Mouse (Mus musculus) small intestine, adult 2 months (tissue): Measurements from ENCODE around the gene Tctex1d4. TPM values are rescaled to one million over a fixed set of nuclear protein-coding genes. Genes with fewer than 3 reads are reported as not detected.

Source experiments
- H3K27ac ChIP-seq: fragments of 200-500 bp; 2 replicates; pipeline ENCODE4 v1.5.1; 2012; ENCODE audit warnings: low read depth, low read length, control low read depth, inconsistent platforms; ENCODE audit not compliant: insufficient read depth
- H3K27me3 ChIP-seq: fragments of 200-500 bp; 2 replicates; pipeline ENCODE4 v1.6.1; 2012; ENCODE audit warnings: mild to moderate bottlenecking, moderate library complexity, low read length, inconsistent platforms; ENCODE audit not compliant: control insufficient read depth, insufficient read depth
- H3K36me3 ChIP-seq: fragments of 200-500 bp; 2 replicates; pipeline ENCODE4 v1.6.1; 2012; ENCODE audit warnings: mild to moderate bottlenecking, low read length, control low read depth, inconsistent platforms; ENCODE audit not compliant: control insufficient read depth, insufficient read depth
- H3K4me1 ChIP-seq: fragments of 200-500 bp; 2 replicates; pipeline ENCODE4 v1.6.1; 2012; ENCODE audit warnings: low read length, inconsistent platforms, mixed read lengths; ENCODE audit not compliant: control insufficient read depth, insufficient read depth, insufficient read length
- H3K4me3 ChIP-seq: fragments of 200-500 bp; 2 replicates; pipeline ENCODE4 v1.5.1; 2012; ENCODE audit warnings: low read depth, mild to moderate bottlenecking, control low read depth, inconsistent platforms, low read length, moderate library complexity
- CTCF ChIP-seq: fragments of 200-500 bp; IDR thresholded peaks from 2 replicates; pipeline ENCODE4 v1.5.1; 2012; ENCODE audit warnings: low read depth, mild to moderate bottlenecking, control low read depth, inconsistent platforms, low read length, moderate library complexity, mixed read lengths; ENCODE audit not compliant: insufficient replicate concordance, insufficient read length; ENCODE audit errors: extremely low read depth
- POLR2A ChIP-seq: fragments of 200-500 bp; IDR thresholded peaks from 2 replicates; pipeline ENCODE4 v1.6.1; 2012; ENCODE audit warnings: low read depth, mild to moderate bottlenecking, control low read depth, inconsistent platforms, low read length, moderate library complexity
- WGBS: fragments of 180-500 bp; shearing (Covaris S2); methylation state at CpG from one replicate; pipeline ENCODE4 v1.1.7; 2018; 5-methylcytosine and 5-hydroxymethylcytosine counted together
- polyA plus RNA-seq: library from polyadenylated mRNA; depleted of rRNA; stranded (reverse); fragments of >200 nt; gene quantifications from 2 replicates; pipeline ENCODE4 v1.2.3, GENCODE M21; 2012

The Tctex1d4 gene
- polyA plus RNA-seq, 1 experiment = 0.62 TPM

DNA sequence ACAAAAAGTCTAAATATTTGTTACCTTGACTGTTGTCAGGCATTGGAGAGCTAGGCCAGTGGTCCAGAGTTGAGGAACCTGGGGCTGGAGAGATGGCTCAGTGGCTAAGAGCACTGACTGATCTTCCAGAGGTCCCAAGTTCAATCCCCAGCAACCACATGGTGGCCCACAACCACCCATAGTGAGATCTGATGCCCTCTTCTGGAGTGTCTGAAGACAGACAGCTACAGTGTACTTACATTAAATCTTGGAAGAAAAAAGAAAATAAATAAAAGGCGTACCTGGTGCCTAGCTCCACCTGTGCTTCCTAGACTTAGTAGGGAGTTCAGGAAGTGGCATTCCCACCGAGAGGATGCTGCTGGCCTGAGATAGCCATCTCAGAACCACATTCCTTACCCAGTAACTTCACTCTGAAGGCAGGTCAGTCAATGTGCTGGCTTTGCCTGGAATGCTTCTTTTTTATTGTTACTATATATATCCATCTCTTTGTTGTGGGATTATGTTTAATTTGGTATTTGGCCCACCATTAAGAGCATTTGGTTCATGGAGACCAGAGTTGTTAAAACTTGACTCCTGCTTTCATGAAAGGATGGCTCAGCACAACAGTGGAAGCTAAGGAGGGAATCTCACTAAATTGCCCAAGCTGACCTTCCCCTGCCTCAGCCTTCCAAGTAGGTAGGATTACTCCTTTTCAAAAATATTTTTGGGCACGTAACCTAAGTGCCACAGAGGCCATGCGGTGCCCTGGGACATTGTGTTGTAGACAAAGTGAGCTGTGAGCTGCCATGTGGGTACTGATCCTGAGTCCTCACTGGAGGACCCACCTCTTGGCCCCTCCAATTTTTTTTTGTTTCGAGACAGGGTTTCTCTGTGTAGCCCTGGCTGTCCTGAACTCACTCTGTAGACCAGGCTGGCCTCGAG is 23.0 kb downstream of the Tctex1d4 start:
- Histone ChIP-seq H3K27me3 (no peaks in the 10 kb centered on the region), H3K4me1 (no peaks in the 10 kb centered on the region), H3K36me3 (peaks cover 37% of the 10 kb centered on the region), H3K4me3 (no peak overlapping the region), H3K27ac (no peak overlapping the region)
- 72% methylated on average over 6 of the region's 6 CpGs for WGBS
- TF ChIP-seq POLR2A = no peak
- no peak for TF ChIP-seq CTCF

DNA sequence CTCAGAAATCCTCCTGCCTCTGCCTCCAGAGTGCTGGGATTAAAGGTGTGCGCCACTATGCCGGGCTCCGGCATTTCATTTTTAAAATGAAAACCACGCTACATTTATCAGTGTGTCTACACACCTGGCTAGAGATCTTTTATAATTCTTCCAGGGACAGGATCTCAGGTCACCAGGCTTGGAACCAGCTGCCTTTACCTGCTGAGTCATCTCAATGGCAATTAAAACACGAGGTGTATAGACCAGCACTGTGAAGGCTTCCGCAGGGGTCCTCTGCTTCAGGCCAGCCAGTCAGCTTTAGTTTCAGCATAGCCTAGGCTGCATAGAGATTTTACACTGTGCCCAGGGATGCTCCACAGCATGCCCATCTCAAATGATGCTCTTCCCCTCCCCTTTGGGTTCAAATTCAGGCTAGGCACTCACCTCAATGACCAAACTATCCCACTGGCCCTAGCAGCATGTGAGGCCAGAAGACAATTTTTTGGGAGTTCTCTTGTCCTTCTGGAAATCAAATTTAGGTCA is 23.7 kb downstream of the Tctex1d4 start:
- TF ChIP-seq POLR2A (no peak), CTCF (no peak)
- H3K27me3 ChIP-seq = no peaks in the 10 kb centered on the region
- H3K27ac ChIP-seq = no peak overlapping the region
- H3K4me3 ChIP-seq = no peak overlapping the region
- no peaks in the 10 kb centered on the region for H3K4me1 ChIP-seq
- peaks cover 40% of the 10 kb centered on the region for H3K36me3 ChIP-seq
- 76% methylated on average over 6 of the region's 6 CpGs for WGBS

DNA sequence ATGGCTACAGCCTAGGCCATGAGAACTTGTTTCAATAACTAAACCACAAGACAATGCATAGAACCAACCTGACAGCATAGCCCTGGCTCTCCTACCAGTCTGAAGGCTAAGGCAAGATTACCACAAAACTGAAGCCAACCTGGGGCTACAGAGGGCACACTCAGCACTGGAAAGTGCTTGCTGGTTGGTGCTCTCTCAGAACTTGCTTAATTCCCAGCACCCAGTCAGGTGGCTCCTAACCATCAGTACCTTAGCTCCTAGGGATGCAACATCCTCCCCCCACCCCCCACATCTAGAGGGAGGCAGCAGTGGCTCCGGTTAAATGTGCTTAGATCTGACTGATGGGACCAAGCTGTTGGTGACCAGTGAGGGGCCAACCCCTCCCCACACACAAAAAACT is 24.8 kb downstream of the Tctex1d4 start:
- 63% methylated on average over 1 of the region's 1 CpGs for WGBS
- Histone ChIP-seq H3K27ac (no peak overlapping the region), H3K4me1 (no peaks in the 10 kb centered on the region), H3K4me3 (no peak overlapping the region), H3K36me3 (peaks cover 40% of the 10 kb centered on the region), H3K27me3 (no peaks in the 10 kb centered on the region)
- no peak for TF ChIP-seq POLR2A
- no peak for TF ChIP-seq CTCF

DNA sequence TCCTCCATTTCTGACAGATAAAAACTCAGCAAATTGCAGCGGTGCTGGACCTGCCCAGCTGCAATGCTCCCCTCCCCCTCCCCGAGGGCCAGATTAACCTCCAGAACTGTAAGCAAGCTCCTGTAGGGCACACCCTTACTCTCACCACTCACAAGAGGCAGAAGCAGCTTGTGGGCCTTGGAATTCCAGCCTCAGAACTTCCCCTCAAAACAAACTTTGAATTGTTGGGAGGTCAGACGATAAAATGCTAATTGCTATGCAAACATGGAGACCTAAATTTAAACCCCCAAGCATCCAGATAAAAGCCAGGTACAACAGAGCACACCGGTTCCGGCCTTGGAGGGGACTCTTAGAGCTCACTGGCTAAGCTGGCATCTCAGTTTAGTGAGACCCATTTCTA is 26.1 kb downstream of the Tctex1d4 start:
- H3K4me1 ChIP-seq = no peaks in the 10 kb centered on the region
- H3K36me3 ChIP-seq = peaks cover 40% of the 10 kb centered on the region
- no peaks in the 10 kb centered on the region for H3K27me3 ChIP-seq
- no peak overlapping the region for H3K27ac ChIP-seq
- WGBS = 31% methylated on average over 5 of the region's 5 CpGs
- TF ChIP-seq CTCF = no peak
- no peak for TF ChIP-seq POLR2A
- H3K4me3 ChIP-seq = no peak overlapping the region

DNA sequence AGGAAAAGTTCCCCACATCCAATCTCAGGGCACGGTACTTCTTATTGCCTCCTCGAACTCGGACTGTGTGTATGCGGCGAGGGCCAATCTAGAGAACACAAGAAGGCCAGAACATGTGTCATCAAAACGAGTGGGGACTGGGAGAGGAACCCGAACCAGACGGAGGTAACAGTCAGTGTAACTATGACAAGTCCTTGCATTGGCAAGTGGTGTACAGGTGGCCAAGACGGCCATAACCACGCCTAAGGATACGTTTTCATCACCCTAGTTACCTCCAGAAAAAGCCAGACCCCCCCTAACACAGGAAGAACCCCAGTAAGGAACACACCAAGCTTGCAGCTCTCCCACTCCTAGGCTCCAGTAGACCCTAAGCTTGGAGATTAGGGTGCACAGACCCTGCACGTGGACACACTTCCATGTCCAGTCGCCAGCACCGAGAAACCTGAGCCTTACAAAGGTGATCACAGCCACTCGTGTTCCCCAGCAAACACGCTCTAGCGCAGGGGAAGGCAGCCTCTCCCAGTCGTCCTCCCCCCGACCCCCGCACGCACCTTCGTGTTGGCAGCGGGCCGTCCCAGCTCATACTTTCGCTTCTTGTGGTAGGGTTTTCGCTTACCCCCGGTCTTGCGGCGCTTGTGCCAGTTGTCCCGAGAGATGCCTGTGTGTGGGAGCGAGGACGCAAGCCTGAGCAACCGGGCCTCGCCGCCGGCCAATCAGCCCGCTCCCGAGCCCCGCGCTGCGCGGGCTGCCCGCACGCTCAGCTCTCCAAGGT is 28.6 kb downstream of the Tctex1d4 start:
- peak overlapping the region; percentile 77 for H3K4me3 ChIP-seq
- no peaks in the 10 kb centered on the region for H3K27me3 ChIP-seq
- H3K36me3 ChIP-seq = peaks cover 42% of the 10 kb centered on the region
- H3K4me1 ChIP-seq = no peaks in the 10 kb centered on the region
- TF ChIP-seq CTCF = no peak
- TF ChIP-seq POLR2A = no peak
- under 1% methylated on average over 44 of the region's 44 CpGs for WGBS
- H3K27ac ChIP-seq = peak overlapping the region; percentile 55

DNA sequence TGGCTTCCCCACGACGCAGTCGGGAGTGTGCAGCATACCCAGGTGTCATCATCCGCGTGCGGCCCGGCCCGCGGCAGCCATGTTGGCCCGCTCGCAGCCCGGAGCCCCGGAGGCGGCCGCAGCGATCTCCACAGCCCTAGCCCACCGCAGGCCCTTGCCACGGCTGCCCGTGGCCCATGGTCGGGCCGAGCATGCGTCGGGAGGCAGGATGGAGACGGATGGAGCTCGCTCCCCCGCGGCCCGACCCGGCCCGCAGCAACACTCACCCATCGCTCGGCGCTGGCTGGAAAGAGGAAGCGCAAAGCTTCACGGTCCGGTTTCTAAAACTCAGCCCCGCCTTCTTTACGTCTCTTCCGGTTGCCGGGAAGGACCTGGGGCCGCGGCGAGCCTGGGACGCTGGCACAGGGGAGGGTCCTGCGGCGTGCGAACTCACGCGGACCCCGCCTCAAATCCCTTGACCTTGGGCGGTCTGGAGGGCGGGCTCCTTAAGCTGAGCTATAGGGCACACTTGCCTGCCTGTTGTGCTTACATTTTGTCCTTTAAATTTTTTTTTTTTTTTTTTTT is 29.3 kb downstream of the Tctex1d4 start, which contains the start of gene Rps8:
Rps8 (minus strand) TSS at position 452 of the 564 bp plus-strand sequence.
- no peaks in the 10 kb centered on the region for H3K27me3 ChIP-seq
- peak within 1 kb of the TSS; percentile 77 for H3K4me3 ChIP-seq
- H3K4me1 ChIP-seq = no peaks in the 10 kb centered on the region
- TF ChIP-seq POLR2A (peak; percentile 90), CTCF (no peak)
- under 1% methylated on average over 52 of the region's 52 CpGs for WGBS
- H3K36me3 ChIP-seq = peaks cover 36% of the 10 kb centered on the region
- H3K27ac ChIP-seq = peak within 1 kb of the TSS; percentile 55

DNA sequence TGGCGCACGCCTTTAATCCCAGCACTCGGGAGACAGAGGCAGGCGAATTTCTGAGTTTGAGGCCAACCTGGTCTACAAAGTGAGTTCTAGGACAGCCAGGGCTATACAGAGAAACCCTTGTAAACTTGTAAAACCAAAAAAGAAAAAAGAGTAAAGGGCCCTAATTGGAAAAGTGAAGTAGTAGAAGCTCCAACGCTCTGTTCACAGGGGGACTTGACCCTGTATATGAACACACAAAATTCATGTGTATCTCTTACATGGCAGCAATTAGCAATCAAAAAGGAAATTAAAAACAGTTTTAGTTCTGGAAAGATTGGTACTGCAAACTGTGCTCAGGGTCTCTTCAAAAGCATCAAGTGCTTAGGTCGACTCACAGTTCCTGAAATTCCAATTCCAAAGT is 29.8 kb downstream of the Tctex1d4 start:
- Histone ChIP-seq H3K27me3 (no peaks in the 10 kb centered on the region), H3K4me3 (peak overlapping the region; percentile 77), H3K27ac (no peak overlapping the region), H3K4me1 (no peaks in the 10 kb centered on the region), H3K36me3 (peaks cover 32% of the 10 kb centered on the region)
- TF ChIP-seq POLR2A (no peak), CTCF (no peak)
- 29% methylated on average over 6 of the region's 6 CpGs for WGBS
